25 mouse cellular contexts compared by ENCODE assay signal in genomic region chrX:163261248-163261647, GRCm38 (mm10).
"Had no signal": no experiment of that assay in that cellular context is flagged by ENCODE, and none has a peak within 500 bp of the region (broad histone marks: within the 10 kb centered on the region; RNA-seq: fewer than 3 reads in every experiment).

No protein-coding gene starts in this region.

- H3K27ac ChIP-seq: heart, embryonic 10.5 days; hindbrain, embryonic 10.5 days; hindbrain, embryonic 12.5 days; hindbrain, embryonic 14.5 days; intestine, embryonic 15.5 days; kidney, embryonic 15.5 days; kidney, postnatal 0 days; layer of hippocampus, adult 2 months; left cerebral cortex, adult 2 months; limb, embryonic 10.5 days; limb, embryonic 12.5 days had no signal

- ATAC-seq: hindbrain, embryonic 16.5 days; inflammation-experienced regulatory T-cells, adult 6 months; intestine, embryonic 15.5 days; intestine, postnatal 0 days had no signal

- H3K4me1 ChIP-seq: heart, embryonic 10.5 days; heart, embryonic 12.5 days; hindbrain, embryonic 10.5 days; hindbrain, embryonic 12.5 days; intestine, embryonic 15.5 days; kidney, embryonic 15.5 days; limb, embryonic 10.5 days; limb, embryonic 12.5 days had no signal

- H3K36me3 ChIP-seq: heart, embryonic 10.5 days; heart, embryonic 12.5 days; hindbrain, embryonic 10.5 days; hindbrain, embryonic 12.5 days; intestine, embryonic 15.5 days; kidney, embryonic 15.5 days; limb, embryonic 10.5 days; limb, embryonic 12.5 days had no signal

- H3K4me3 ChIP-seq: heart, embryonic 10.5 days; heart, embryonic 12.5 days; hindbrain, embryonic 10.5 days; hindbrain, embryonic 12.5 days; intestine, embryonic 15.5 days; kidney, embryonic 15.5 days; layer of hippocampus, adult 2 months; left cerebral cortex, adult 2 months; limb, embryonic 10.5 days; limb, embryonic 12.5 days had no signal

- DNase-seq: gastrocnemius, postnatal 14 days; gastrocnemius, postnatal 36 days; heart, adult 18-20 months; heart, postnatal 10 days; heart, postnatal 4 days; kidney, adult 18-20 months; kidney, adult 9 months; kidney, postnatal 14 days; kidney, postnatal 4 days; liver had no signal

- H3K27me3 ChIP-seq: heart, embryonic 12.5 days; intestine, embryonic 15.5 days had no signal
